Mouse (Mus musculus) granulocyte monocyte progenitor cell, adult 5-6 weeks (primary cell): ENCODE measurements around the gene Myog. TPM values are rescaled to one million over a fixed set of nuclear protein-coding genes. Genes with fewer than 3 reads are reported as not detected.
A peak's percentile ranks its signal among the peaks of the same experiment; 100 is the strongest.

Experiments
- ATAC-seq: replicated peaks from 2 replicates; pipeline ENCODE4 v1.8.0; 2016; ENCODE audit warnings: mild to moderate bottlenecking, moderate TSS enrichment, inconsistent platforms; ENCODE audit not compliant: poor library complexity, severe bottlenecking
- total RNA-seq, 2 experiments: library from RNA; stranded (forward) in 1 of 2; stranded (reverse) in 1 of 2; fragments of 200-712, 200-1000 nt in 1 of 2; fragments of >200 nt in 1 of 2; fragmentation: Nextera tagmentation in 1 of 2; gene quantifications; 2 replicates each; pipeline ENCODE4 v1.2.3; 2014 to 2017

Gene Myog
- total RNA-seq, 2 experiments from 2014 or later: not detected

DNA sequence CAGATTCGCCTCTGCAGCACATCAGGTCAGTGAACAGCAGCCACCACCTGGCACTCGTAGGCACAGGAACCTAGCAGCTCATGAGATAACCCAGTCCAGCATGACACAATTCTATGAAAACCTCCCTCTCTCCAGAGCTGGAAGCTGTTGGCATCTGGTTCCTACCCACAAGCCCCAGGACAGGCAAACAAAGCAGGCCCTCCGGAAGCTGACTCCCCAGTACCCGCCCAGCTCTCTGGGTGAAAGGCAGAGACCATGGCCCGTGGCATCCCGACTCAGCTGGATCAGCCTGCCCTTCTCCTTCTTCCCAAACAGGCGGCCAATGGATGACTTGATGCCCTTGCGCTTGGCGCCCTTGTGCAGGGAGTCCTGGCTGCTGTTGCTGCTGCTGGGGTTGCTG is 26.6 kb downstream of the Myog start:
- ATAC-seq: no peak

DNA sequence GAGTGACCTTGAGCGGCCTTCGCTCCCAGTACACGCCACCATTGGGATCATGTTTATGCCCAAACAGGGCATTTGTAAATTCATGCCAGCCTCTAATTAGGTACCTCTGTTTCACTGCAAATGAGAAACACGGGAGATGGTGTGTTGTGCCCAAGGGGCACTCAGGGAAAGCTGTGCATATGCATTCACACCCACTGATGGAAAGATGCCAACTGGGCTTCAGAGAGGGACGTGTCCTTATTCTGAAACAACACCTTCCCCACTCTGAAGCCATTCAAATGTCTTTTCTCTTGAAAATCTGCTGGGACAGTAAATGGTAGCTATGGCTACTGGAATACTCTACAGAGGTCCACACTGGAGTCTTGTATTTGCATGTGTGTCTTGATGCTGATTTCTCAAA is 28.5 kb downstream of the Myog start:
- no peak for ATAC-seq

DNA sequence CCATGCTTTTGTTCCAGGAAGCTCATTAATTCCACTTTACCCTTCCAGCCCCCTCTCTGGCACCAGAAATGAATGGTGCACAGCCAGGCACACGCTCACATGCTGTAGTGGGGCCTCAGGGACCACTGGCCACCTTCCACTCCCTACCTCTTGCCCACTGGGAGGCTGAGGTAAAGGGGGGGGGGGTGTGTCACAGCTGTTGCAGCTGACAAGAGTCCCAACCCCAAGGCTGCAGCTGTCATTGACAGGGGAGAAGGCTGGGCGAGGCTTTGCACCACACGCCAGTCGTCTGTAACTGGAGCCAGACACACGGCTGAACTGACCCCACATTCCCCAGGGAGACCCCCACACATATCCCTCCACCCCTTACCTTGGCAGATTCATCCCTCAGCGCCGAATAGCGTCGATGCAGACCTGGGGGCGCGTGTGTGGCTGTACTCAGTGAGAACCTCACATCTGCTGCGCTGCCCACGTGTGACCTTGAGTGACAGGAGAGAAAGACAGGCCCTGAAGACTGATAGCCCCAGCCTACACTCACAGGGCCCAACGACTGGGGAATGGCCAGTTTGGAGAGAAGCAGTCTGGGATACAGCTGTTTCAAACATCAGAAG is 31.0 kb downstream of the Myog start:
- ATAC-seq: no peak

DNA sequence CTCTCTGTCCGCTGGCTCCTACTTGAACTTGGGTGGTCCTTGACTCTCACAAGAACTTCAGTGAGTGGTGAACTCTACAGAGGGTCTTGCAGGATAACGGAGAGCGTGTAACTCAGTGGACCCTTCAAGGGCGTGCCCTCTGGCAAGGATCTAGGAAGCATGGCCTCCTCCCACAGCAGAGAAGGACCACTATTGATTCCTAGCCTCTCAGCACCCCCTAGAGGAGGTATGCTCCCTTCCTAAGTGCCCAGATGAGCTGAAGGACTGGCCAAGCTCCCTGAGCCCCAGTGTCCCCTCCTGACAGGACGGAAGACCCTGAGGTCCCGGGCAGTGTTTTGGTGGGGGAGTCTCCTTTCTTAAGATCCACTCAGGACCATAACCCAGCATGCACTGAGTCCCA is 32.8 kb downstream of the Myog start:
- ATAC-seq: no peak; the same call in 1 of the 2 replicates

DNA sequence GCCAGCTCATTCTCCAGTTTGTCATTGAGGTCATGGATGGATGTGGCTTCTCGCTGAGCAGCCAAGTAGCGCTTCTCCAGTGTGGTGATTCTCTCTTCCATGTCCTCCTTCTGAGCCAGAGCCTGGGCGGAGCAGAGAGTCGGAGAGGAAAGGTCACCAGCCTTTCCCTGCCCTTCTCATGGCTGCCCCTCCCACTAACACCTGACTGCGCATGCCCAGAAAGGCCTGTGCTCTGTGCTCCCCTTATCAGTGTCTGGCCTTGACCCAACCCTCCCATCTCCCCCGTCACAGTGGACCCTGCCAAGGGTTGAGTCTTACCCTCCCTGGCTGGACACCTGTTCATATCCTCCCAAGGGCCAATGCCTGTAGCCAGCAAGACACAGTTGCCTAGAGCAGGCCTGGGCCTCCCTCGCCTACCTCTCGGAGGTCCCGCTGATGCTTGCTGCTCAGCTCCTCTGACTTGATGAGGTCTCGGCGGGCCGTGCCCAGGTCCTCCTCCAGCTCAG is 37.1 kb downstream of the Myog start:
- ATAC-seq: no peak

DNA sequence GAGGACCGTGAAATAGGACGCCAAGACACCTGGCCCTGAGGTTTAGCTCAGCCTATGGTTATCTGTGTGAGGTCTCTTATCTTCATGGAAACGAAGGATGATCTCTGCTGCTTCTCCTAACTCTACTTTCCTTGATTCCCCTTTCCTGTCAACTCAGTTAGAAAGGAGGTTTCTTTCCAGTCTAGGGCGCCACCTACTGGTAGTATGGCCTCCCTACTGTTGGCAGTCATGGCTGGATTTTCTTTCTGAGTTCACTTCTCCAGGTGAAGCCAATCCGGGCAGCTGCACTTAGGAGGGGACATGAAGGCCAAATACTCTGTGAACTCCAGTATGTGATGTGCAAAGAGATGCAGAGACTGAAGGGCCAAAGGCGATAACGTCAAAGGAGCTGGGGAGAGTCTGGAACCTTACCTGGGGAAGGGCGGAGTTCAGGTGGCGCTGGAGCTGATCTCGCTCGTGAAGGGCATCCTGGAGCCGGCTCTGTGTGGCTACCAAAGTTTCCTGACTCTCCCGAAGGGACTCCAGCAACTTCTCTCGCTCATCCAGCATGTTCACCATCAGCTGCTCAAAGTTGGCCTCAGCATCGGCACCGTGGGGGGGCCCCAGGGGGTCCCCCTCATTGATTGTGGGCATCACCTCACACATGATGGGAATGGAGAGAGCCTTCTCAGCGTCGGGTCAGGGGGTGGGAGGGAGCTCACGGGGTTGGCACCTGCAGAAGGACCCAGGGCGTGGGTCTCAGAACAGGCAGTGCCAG is 42.3 kb downstream of the Myog start:
- peak; percentile 48; the same call in 1 of the 2 replicates for ATAC-seq

DNA sequence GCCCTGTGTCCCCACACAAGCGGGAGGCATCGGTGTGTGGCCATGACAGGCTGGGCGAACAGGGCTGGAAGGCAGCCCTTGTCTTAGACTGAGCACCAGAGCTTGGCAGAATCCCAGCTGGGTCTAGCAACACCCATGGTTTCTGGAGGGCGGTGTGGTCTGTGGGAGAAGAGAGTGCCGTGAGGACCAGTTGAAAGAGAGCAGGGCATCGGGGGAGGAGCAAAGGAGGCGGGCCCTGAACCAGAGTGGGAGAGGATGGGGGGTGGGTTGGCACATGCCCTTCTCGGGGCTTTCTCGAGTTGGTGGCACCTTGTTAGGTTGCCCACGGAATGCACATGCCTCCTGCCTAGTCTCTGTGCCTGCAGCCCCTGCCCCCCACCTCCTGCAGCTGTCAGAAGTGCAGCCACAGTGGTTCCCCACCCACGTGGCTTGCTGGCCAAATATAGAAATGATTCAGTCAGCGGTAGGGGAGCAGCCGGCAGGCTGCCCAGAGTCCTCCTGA is 43.0 kb downstream of the Myog start, which contains the start of gene Ppfia4:
Ppfia4 (minus strand) TSS at position 159 of the 502 bp plus-strand sequence.
- ATAC-seq: peak; percentile 55

DNA sequence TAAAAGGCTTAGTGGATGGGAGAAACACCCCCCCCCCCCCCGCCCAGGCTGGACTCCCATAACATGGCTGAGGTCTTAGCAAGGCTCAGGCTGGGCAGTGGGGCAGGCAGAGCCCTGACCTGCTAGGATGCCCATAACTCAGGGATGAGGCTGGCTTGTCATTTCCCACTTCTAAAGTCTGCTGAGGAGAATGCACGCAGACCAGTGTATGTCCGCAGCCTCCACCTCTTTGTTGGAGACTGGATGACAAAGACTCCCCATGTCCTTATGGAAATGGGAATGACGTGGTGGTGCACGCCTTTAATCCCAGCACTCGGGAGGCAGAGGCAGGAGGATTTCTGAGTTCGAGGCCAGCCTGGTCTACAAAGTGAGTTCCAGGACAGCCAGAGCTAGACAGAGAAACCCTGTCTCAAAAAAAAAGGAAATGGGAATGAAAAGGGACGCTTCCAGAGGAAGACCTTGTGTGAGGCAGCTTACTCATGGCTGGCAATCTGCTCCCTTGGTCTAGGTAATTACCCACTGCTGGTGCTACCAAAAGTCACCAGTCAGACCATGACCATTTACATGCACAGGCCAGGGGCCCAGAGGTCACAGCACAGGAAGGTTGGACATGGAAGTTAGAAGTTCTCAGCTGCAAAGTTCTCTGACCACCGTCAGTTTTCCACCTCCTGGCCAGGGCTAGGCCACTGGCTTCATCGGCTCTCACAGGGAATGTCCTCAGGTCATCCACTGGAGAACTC is 43.8 kb downstream of the Myog start:
- no peak for ATAC-seq

DNA sequence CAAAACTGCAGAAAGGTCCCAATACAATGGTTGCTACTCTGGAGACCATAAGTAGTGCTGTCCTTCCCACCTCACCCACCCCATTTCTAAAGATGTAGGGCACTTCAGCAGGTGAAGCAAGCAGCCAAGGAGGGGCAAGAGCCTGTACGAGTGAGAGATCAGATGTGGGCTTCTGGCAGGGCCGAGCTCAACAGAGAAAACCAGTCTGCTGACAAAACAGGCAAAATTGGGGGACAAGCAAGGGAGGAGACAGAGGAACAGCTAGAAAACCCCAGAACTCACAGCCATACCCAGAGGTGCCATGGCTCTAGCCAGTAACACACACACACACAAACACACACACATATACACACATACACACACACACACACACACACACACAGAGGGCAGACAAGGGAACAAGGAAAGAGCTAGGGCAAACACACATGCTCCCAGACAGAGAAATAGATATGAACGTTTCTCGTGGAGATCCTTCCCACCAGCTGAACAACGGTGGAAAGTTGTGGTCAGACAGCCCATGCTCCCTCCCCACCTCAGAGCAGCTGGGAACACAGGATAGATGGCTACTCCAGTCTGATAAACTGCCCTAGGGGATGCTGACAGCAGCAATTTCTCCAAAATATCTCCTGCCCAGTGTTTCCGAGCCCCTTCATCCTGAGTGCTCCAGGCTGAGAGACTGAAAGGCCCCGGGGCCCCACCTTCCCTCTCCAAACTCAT is 44.5 kb downstream of the Myog start:
- no peak for ATAC-seq

DNA sequence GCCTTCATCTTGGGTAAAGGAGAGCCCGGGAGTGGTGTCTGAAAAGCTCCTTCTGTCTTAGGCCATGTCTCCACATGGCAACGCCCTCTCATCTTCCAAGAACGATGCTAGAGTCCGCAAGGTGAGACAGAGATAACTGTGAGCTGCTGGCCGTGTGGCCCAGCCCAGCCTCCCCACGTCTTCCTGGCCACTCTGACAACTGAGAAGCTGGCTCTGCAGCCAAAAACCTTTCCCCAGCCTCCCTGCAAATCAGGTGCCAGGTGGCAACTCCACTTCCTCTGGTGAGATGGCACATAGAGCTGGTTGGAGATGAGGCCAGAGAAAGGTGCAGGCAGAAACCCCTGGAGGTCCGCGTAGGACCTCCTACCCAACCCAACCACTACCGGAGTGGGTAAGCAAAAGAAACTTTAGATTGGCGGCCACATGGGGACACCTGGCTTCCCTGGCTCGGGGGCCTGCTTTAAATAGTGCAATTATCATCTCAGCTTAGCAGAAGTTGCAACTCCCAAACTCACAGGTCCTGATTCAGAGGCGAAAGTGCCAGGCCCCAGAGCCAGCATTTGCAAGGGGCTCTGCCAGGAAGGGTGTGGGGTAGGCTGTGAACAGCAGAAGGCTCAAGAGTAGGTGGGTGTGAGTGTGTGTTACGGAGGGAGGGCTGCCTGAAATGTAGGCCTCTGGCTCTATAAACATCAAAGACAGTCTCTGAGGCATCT is 45.6 kb downstream of the Myog start:
- ATAC-seq: no peak

DNA sequence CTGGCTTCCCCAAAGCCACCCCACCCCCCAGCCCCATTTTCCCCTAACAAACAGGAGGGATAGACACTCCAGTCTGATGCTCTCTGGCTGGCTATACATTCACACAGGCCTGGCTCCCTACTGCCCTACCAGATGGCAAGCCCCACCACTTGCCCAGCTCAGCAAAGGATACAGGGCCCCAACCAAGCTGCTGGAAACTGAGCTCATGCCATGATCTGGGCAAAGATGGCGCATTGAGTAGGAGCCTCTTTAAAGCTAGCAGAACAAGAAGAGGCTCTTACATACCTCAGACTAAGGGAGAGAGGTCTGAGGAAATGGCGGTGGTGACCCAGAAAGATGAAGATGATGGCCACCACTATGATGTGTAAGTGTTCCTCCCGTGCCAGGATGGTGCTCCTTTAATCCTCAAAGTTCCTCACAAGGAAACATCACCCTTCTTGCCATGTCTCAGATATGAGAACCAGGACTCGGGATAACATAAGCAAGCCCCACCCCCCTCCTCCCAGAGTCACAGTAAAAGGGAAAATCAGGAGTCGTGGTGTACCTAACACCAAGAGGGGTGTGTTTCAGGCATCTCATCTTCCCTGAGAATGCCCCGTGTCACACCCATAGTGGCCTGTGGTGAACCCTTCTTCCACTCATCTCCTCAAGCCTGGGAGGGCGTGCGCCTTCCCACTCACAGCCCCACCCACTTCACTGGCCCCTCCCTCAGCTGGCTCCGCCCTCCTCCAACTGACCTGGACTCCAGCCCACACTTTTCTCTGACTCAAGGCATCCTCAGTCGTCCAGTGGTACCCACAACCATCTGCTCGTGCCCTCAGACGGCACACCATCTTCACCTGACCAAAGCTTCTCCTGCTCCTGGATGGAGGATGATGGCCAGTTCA is 46.4 kb downstream of the Myog start:
- ATAC-seq: no peak

DNA sequence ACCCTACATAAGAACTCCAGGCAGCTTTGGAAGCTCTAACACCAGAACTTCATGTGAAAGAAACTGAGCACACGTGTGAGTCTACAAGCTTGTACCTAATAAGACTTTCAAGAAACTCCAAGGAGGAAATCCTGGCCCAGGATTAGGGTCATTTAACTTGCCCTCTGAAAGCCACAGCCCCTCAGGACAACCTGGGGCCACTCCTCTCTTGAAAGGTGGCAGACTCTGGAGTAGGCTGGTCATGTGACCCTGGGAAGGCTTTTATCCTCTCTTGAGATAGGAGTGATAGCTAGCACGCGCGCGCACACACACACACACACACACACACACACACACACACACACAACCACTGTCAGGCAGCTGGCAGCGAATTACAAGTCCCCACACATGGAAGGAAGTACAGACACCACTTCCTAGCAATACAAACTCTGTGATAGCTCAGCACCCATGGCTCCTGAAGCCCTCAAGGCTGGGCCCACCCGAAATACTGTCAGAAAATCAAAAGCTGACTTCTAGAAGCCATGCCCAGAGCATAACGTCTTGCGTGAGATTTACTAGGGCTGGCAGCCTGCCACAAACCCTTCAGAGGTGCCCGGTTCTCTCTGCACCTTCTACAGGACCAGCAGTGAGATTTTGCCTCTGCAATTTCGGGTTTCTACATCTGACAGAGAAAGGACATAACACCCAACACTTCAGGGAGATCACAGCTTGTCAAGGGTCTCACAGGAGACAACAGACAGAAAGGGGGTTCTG is 47.3 kb downstream of the Myog start:
- ATAC-seq: no peak

DNA sequence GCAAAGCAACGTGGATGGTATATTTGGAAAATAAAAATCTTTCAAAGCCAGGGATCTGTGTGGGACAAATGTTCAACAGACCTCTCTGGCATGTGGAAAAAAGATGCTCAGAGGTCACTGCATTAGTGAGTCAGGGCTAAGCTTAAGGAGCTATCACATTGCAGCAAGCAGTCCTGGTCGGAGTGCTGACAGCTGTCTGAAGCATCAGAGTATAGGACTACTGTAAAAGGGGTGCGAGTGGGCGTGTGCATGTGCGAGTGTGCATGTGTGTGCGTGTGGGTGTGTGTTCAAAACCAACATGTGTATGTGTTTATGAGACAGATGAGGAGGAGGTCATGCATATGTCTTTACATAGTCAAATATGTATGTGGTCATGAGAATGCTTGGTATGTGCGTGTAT is 49.4 kb downstream of the Myog start:
- no peak for ATAC-seq

DNA sequence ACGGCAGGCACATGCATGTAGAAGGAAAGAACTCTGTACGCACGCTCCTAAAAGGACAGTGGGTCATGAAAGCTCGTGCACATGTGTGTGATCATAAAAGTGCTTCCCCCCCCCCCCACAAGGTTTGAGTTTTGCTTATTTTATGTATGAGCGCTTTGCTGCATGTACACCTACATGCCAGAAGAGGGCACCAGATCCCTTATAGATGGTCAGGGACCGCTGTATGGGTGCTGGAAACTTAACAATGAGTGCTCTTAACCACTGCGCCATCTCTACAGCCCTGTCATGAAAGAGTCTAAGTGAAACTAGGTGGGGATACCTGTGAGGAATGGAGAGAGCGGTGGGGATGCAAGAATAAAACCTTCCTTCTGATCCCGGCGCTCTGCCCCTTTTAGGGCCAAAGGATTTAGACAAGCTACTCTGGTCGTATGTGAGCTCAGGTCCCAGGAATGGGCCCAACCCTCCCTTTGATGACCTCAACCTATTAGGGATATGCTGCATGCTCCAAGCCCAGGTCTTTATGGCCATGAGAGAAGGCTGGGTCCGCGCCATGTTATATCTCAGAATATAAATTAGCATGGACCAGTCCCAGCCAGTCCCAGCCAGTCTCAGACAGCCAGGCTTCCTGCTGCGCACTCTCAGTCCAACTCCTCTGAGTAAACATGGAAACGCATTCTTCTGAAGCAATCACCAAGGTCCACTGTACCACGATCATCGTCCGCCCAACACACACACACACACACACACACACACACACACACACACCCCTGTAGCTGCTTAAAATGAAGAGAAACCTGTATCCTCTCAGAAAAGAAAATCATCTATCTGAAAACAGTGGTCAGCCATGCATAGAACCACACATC is 50.2 kb downstream of the Myog start:
- ATAC-seq: no peak

DNA sequence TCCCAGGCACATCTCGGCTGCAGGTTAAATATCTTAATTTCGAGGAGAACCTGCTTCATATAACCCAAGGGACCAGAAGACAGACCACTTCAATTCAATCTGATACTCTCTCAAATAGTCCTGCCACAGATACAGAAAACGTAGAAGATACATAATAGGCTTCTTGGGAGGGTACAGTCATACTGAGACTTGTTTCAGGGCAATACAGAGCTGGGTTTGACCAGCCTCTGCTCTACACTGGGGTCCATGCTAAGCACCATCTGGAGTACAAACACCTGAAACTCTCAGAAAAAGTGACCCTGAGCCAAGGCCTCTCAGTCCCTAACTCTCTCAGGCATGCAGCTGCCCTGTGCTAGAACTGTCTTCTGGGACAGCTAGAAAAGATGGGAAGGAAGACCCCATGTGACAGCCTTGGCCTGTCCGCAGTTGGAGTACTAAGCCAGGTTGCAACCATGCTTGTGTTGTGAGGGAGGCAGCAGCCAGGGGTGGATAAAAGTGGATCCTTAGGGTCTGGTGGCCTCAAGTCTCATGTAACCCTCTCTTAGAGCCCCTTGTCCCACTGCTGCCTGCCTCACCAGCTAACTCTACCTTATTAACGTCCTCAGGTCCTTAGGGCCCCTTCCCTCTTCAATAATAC is 52.0 kb downstream of the Myog start:
- ATAC-seq: no peak
